Mouse (Mus musculus) MEL (cell line): ENCODE data around the gene Pik3cg.

Experiments
- CHD1 ChIP-seq: IDR thresholded peaks from 2 replicates; pipeline ENCODE4 v1.6.1; 2012; ENCODE audit warnings: low read depth, mild to moderate bottlenecking, inconsistent platforms, low read length, improper control_type of control experiment
- CTCF ChIP-seq, 3 experiments: IDR thresholded peaks in 2 of 3; conservative IDR thresholded peaks in 1 of 3; 2 replicates each; pipeline ENCODE4 v1.5.1; 2011 to 2012; ENCODE audit warnings: low read length in 3 of 3, low read depth in 2 of 3, mild to moderate bottlenecking in 2 of 3, improper control_type of control experiment in 1 of 3, inconsistent platforms in 1 of 3, mixed read lengths in 1 of 3, moderate library complexity in 1 of 3; ENCODE audit not compliant: control insufficient read depth in 1 of 3, insufficient read depth in 1 of 3, poor library complexity in 1 of 3, severe bottlenecking in 1 of 3
- MEF2A ChIP-seq: IDR thresholded peaks from 2 replicates; pipeline ENCODE4 v1.6.1; 2014; ENCODE audit warnings: low read depth, mild to moderate bottlenecking, inconsistent platforms, low read length, improper control_type of control experiment; ENCODE audit not compliant: poor library complexity, insufficient replicate concordance, severe bottlenecking; ENCODE audit errors: extremely low read depth
- USF2 ChIP-seq, 2 experiments: IDR thresholded peaks; 2 replicates each; pipeline ENCODE4 v1.6.1; 2011 to 2012; ENCODE audit warnings: improper control_type of control experiment in 2 of 2, low read length in 2 of 2, borderline replicate concordance in 1 of 2, inconsistent platforms in 1 of 2, low read depth in 1 of 2, mild to moderate bottlenecking in 1 of 2; ENCODE audit not compliant: insufficient read depth in 1 of 2
- ZC3H11A ChIP-seq: IDR thresholded peaks from 2 replicates; pipeline ENCODE4 v1.6.1; 2012; ENCODE audit warnings: low read depth, mild to moderate bottlenecking, inconsistent platforms, low read length, improper control_type of control experiment
- ZKSCAN1 ChIP-seq: IDR thresholded peaks from 2 replicates; pipeline ENCODE4 v1.6.1; 2012; ENCODE audit warnings: low read depth, mild to moderate bottlenecking, inconsistent platforms, low read length, improper control_type of control experiment, moderate library complexity

GRCm38 (mm10) chr12:32212702-32213101 is 4.2 kb upstream of the Pik3cg start:
- no peak for TF ChIP-seq MEF2A
- no peak for TF ChIP-seq CHD1
- no peak for TF ChIP-seq ZKSCAN1
- no peak for TF ChIP-seq ZC3H11A
- TF ChIP-seq CTCF (IDR thresholded peaks at IDR 0.05 in 2 of 3, conservative IDR thresholded peaks at IDR 0.05 in 1 of 3; ENCODE audit: control insufficient read depth in 1 of 3, insufficient read depth in 1 of 3, low read depth in 2 of 3, low read length in 3 of 3, poor library complexity in 1 of 3, severe bottlenecking in 1 of 3), result no peak
- TF ChIP-seq USF2 (IDR thresholded peaks at IDR 0.05; ENCODE audit: borderline replicate concordance in 1 of 2, insufficient read depth in 1 of 2, low read depth in 1 of 2, low read length in 2 of 2), result no peak
